Mouse (Mus musculus) 3T3-L1 (cell line): ENCODE measurements around the gene Nipsnap1.

Experiments
- DNase-seq: peaks from one replicate; pipeline ENCODE4 v3.0.0-alpha.2; 2015; ENCODE audit warnings: low read depth, low spot score

The Nipsnap1 gene

GRCm38 (mm10) chr11:4865645-4866251, 8.0 kb upstream of the Nipsnap1 start:
- peak; percentile 92 for DNase-seq

DNA sequence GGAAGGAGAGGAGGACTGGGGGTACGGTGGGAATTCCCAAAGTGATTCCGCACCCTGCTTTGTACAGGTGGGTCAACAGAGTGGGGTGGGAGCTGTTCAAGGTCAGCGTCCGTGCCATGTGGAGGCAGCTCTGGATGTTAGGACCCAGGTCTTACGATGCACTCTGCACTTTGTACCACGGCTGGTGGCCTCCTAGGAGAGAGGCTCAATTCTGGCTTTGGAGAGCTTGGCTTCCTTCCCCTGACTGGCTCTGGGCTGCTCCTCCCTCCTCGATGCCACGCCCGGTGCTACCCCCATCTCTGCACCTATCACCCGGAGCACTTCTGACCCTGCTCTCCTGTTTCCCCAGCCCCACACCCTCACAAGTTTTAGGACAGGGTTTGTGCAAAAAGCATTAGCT, 800 bp downstream of the Nipsnap1 start:
- DNase-seq = no peak

DNA sequence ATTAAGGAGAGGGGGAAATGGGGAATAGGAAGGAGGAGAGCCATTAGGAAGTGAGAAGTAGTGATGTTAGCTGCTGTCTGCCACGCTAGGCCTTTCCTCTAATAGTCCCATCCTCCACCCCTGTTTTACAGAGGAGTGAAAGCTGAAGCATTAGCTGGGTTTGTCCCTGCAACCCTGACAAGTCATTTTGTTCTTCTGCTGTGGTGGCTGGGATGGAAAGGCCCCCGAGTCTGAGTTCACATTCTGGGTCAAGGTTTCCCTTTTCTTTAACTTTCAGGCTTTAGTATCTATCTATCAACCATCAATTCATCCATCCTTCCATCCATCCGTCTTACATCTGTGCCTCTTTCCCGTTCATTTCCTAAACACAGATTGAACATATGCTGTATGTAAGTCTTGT, 7.3 kb downstream of the Nipsnap1 start:
- DNase-seq = no peak

GRCm38 (mm10) chr11:4882892-4883627, 9.3 kb downstream of the Nipsnap1 start:
- peak; percentile 32 for DNase-seq

DNA sequence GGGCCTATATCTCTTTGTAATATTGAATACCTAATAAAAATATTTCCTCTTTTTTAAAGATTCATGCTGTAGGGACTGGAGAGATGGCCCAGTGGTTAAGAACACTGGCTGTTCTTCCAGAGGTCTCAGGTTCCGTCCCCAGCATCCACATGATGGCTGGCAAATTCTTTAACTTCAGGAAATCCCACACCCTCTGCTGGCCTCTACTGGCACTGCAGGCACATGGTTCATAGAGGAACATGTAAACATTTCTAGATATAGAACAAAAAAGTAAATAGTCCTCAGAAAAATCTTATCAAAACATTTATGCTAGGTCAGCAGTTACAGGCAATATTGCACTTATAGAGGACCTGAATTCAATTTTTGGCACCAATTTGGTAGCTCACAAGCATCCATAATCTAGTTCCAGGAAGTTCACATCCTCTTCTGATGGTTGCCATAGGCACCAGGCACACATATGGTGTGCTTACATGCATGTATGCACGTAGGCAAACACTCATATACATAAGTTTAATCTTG, 11.7 kb downstream of the Nipsnap1 start:
- DNase-seq = peak; percentile 74

- no peak for DNase-seq
These were observed 13.2 kb downstream of the Nipsnap1 start for GRCm38 (mm10) chr11:4886987-4887386.

DNA sequence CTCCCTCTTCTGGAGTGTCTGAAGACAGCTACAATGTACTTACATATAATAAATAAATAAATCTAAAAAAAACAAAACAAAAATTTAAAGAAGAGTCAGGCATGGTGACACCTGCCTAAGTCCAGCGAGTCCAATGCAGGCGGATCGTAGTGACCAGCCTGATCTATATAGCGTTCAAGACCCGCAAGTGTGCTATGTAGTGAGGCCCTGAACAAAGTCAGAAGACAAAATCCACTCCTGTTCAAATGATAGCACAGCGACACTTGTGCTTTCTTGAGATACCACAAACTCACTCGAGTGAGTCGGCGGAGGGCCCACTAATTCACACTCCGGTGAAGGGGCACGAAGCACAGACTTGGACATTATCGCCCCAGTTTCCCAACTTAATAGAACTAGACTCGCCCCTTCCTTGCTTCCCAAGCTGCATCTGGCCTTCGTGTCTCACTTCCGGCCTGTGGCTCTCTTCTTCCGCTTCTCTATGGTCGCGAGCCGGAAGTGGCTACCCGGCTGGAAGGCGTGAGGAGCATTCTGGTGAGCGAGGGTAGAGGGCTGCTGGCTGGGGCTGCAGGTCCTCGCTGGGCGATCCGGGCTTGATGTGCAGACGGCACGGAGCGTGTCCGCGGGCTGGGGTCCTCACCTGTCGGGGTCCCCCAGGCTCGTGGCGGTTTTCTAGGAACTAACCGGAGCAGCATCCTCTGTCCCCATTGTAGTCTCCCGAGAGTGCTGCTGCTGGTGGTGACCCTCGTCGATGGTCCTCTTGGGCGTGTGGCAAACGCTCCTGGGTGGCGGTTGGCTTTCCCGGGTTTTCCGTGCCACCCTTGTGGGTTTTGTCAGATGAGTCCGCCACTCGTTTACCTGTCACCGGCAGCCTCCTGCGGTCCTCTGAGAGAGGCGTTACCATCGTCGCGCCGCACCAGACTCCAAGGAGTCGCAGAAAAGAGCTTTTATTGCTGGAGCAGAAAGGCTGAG, 21.4 kb downstream of the Nipsnap1 start, which contains the start of gene Thoc5:
Gene Thoc5 (plus strand): TSS at position 473 of the 969 bp plus-strand sequence.
- peak; percentile 94 for DNase-seq

DNA sequence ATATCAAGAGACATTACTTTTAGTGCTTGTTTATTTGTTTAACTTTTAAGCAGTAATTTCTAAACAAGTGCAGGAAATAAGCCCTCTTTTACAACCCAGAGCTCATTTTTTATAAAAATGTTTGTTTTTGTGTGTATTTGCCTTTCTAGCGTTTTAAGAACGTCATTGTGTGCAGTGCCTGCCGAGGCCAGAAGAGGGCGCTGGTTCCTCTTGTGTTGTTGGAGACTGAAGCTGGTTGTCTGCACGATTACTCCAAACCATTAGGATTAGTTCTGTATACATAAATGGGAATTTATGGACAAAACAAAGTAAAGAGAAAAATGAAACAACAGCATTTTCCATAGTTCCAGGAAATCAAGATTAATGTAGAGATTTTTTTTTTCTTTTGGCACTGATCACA, 26.7 kb downstream of the Nipsnap1 start:
- DNase-seq = peak; percentile 41

DNA sequence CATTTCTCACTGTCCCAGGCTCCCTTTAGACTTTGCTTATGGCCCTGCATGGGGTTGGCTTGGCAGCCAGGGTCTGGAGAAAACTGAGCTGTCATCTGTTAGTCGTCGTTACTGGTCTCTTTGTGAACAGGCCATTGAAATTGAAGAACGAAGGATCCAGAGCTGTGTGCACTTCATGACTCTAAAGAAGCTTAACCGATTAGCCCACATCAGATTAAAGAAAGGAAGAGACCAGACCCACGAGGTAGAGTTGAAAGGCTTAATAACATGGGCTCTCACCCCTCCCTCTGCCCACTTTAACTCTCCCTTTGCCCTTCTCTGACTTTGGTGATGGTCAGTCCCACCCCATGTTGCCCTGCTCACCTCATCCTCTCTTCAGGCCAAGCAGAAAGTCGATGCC, 28.2 kb downstream of the Nipsnap1 start:
- DNase-seq = no peak

GRCm38 (mm10) chr11:4906231-4906630, 32.5 kb downstream of the Nipsnap1 start:
- DNase-seq = no peak

DNA sequence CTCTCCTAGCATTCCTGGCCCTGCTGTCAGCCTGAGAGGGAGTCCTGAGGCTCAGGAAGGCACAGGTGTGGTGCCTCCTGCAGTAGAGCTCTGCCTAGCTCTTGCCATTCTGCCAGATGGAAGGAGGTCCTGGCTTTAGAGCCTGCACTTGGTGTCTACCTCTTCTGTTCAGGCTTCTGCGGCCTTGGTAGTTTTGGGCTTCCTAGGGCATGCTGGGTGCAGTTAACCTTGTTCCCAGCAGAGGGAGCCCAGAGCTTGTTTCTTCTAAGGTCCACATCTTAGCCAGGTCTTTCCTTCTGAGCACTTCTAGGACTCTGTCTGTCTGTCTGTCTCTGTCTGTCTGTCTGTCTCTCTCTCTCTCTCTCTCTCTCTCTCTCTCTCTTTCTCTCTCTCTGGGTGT, 42.3 kb downstream of the Nipsnap1 start:
- DNase-seq = peak; percentile 82

GRCm38 (mm10) chr11:4921281-4921680, 47.5 kb downstream of the Nipsnap1 start:
- no peak for DNase-seq

DNA sequence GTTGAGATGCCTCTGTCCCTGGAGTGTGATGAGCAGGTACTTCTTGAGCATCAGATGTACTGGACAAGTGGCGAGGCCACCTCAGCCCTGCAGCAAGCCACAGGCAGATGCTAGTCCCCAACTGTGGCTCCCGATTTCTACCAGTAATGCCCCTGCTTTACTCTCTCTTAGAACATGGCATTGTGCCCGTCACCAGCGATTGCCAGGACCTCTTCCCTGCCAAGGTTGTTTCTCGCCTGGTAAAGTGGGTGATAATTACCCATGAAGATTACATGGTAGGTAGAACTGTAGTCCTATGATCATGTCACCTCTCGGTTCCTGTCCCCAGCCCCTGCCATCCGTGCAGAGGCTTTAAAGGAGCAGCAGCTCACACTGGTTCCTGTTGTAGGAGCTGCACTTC, 48.0 kb downstream of the Nipsnap1 start:
- no peak for DNase-seq

DNA sequence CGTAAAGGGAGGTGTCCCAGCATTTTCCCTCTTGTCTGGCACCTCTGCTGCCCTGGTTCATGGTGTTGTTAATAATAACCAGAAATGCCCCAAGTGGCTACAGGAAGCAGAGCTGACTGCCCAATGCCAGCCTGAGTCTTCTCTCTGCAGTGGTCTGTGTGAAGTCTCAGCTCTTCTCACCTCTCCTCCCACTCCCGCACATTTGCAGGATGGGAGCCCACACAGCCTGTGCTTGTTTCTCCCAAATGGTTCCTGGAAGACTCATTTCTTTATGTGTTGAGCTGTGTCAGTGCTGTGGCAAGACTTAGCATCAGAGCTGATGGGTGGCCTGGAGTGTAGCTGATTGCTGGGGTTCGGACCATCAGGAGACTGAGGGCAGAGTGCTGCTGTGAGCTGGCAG, 53.5 kb downstream of the Nipsnap1 start:
- DNase-seq = no peak

DNA sequence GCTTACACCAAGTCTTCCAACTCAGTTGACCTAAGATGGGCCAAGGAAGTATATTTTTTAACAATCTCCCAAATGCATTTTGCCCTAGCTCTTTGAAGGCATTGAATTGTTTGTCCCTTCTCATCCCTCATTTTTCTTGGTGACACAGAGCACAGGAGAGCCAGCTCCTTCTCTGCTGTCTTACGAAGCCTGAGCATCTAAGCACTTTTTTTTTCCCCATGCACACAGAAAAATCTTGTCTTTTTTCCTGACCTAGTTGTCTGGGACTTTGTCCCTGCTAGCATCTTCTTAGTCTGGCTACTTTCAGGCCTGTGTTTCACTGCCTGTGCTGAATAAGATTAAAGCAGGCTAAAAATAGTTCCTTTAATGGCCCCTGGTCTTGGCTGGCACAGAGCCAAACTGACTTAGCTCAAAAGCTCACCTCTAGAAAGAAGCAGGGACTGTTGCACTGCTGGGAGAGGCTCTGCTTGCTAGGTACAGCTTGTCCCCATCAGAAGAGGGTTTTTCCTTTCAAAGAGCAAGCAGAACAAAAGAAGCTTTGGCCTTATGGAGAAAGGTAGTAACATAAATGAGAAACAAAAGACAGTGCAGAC, 57.4 kb downstream of the Nipsnap1 start:
- DNase-seq = peak; percentile 78

DNA sequence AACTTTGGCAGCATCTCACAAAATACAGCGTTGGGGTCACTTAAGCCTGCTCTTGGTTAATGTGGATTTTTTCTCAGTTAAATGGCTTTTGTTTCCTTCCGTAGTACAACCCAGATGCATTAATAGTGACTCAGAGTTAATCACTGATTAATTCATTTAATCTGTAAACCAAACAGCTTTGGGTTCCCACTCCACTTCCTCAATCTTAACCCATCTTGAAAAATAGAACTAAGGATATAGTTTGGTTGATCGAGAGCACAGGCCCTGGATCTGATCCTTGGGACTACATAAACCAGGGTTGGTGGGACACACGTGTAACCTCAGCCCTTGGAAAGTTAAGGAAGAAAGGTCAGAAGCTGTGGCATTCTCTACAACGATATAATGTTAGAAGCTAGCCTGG, 62.5 kb downstream of the Nipsnap1 start:
- DNase-seq = no peak
